In genomic region chr1:40844616-40845015, GRCm38 (mm10) we compare ENCODE assay signal across 8 mouse cellular contexts. TPM values are rescaled to one million over a fixed set of nuclear protein-coding genes. Genes with fewer than 3 reads are reported as not detected.
DNase-seq lines count a peak whose midpoint lies in the region; ATAC-seq lines count a peak whose summit lies in the region.

No protein-coding gene starts in this region.

- no peak overlapping the region for H3K4me2 ChIP-seq in midbrain, embryonic 14.5 days (ENCODE audit: low read length)

- H3K4me1 ChIP-seq in embryonic facial prominence, embryonic 10.5 days: 0 out of 2 replicates have a peak, but pooled peaks cover 6% of the 10 kb centered on the region
- no peaks in the 10 kb centered on the region for H3K4me1 ChIP-seq in midbrain, embryonic 14.5 days (ENCODE audit: control insufficient read depth, insufficient read depth, low read length)

- H3K27me3 ChIP-seq in embryonic facial prominence, embryonic 10.5 days (replicated peaks; ENCODE audit: low read depth, poor library complexity, severe bottlenecking): no peaks in the 10 kb centered on the region
- H3K27me3 ChIP-seq in midbrain, embryonic 14.5 days (ENCODE audit: control insufficient read depth, insufficient read depth, low read length): no peaks in the 10 kb centered on the region

- H3K27ac ChIP-seq in embryonic facial prominence, embryonic 10.5 days (replicated peaks): no peak overlapping the region
- H3K27ac ChIP-seq in midbrain, embryonic 14.5 days (replicated peaks; ENCODE audit: low read depth, low read length): no peak overlapping the region

- no peaks in the 10 kb centered on the region for H3K36me3 ChIP-seq in embryonic facial prominence, embryonic 10.5 days (replicated peaks)
- H3K36me3 ChIP-seq in midbrain, embryonic 14.5 days (ENCODE audit: control insufficient read depth, insufficient read depth, low read length): no peaks in the 10 kb centered on the region

- intact Hi-C loops in heart, postnatal 36 days (cut with DNase I): loop anchor here (1.0 kb wide), 1 partner anchor 41 kb away; no protein-coding TSS in a partner anchor

- no peak overlapping the region for H3K9ac ChIP-seq in midbrain, embryonic 14.5 days (replicated peaks; ENCODE audit: low read length)

- no peak for ATAC-seq in midbrain, embryonic 14.5 days (ENCODE audit: low FRiP score, low TSS enrichment)

- peak; percentile 62 for DNase-seq in ovary, postnatal 14 days (ENCODE audit: low spot score)
- DNase-seq in ovary, adult 18-20 months (ENCODE audit: low spot score): no peak
- peak; percentile 43 for DNase-seq in adrenal gland, adult 2 months
- peak; percentile 70 for DNase-seq in embryonic facial prominence, embryonic 10.5 days (ENCODE audit: low spot score)
- peak; percentile 68 to 73 for DNase-seq in heart, postnatal 36 days
- DNase-seq in layer of hippocampus, postnatal 25 days (ENCODE audit: extremely low spot score in 1 of 2, low spot score in 1 of 2): peak; percentile 57 to 78
- DNase-seq in midbrain, embryonic 14.5 days: peak; percentile 77
- peak; percentile 45 for DNase-seq in thymus, postnatal 4 days

- H3K4me3 ChIP-seq in embryonic facial prominence, embryonic 10.5 days: no peak overlapping the region
- no peak overlapping the region for H3K4me3 ChIP-seq in midbrain, embryonic 14.5 days (replicated peaks; ENCODE audit: low read depth, low read length)

- H3K9me3 ChIP-seq in embryonic facial prominence, embryonic 10.5 days: no peaks in the 10 kb centered on the region
- no peaks in the 10 kb centered on the region for H3K9me3 ChIP-seq in midbrain, embryonic 14.5 days (ENCODE audit: control insufficient read depth, low read length)

RNA-seq across cellular contexts. Expression of gene Tmem182, which starts 39.2 kb away (rescaled TPM):
- 1 to 10 TPM; 1.5 to 1.6 TPM for total RNA-seq in adrenal gland, adult 2 months (2021)
- polyA plus RNA-seq in adrenal gland, adult 2 months (2012; rRNA removed): 0.81 and 1.3 TPM in 2 replicates
- polyA plus RNA-seq in embryonic facial prominence, embryonic 10.5 days (2016; fragmentation: Nextera tagmentation; extraction: Ambion mirVana): not detected in 2 replicates
- total RNA-seq in heart, postnatal 36 days (2021): 100 to 1,000 TPM; 161 to 172 TPM
- total RNA-seq in layer of hippocampus, postnatal 25 days (2021): under 1 TPM; 0.20 to 0.21 TPM
- 0.08 TPM in 1 of 2 replicates, not detected in the other for polyA plus RNA-seq in midbrain, embryonic 14.5 days (2014; fragmentation: Nextera tagmentation; extraction: Ambion mirVana)

RNA-seq across cellular contexts. Expression of gene Mfsd9, which starts 54.1 kb away (rescaled TPM):
- 1 to 10 TPM; 2.4 to 5.2 TPM for total RNA-seq in adrenal gland, adult 2 months (2021)
- polyA plus RNA-seq in adrenal gland, adult 2 months (2012; rRNA removed): 2.6 and 3.9 TPM in 2 replicates
- 1.9 and 3.0 TPM in 2 replicates for polyA plus RNA-seq in embryonic facial prominence, embryonic 10.5 days (2016; fragmentation: Nextera tagmentation; extraction: Ambion mirVana)
- 1 to 10 TPM in 1 of 2 experiments, under 1 TPM in 1; 0.78 to 1.1 TPM for total RNA-seq in heart, postnatal 36 days (2021)
- total RNA-seq in layer of hippocampus, postnatal 25 days (2021): 1 to 10 TPM; 4.2 to 4.5 TPM
- 5.3 and 8.0 TPM in 2 replicates for polyA plus RNA-seq in midbrain, embryonic 14.5 days (2014; fragmentation: Nextera tagmentation; extraction: Ambion mirVana)

Comparison
In these comparisons a context has a peak if more than half of its experiments do, and no peak if none do; other contexts are left out.
1. RNA of gene Tmem182, which starts 39.2 kb away (total RNA-seq): 161 to 172 TPM in heart, postnatal 36 days; 1.5 to 1.6 TPM in adrenal gland, adult 2 months and 0.20 to 0.21 TPM in layer of hippocampus, postnatal 25 days; every median in the first group is over 10 times any median in the second.